Mouse (Mus musculus) induced T-regulatory cell, adult 2 months (primary cell): ENCODE measurements around the gene Scamp1.
A peak's percentile ranks its signal among the peaks of the same experiment; 100 is the strongest.

Source experiments
- DNase-seq: peaks from one replicate; pipeline ENCODE4 v3.0.0-alpha.2; 2012; ENCODE audit warnings: low read depth

Gene Scamp1

DNA sequence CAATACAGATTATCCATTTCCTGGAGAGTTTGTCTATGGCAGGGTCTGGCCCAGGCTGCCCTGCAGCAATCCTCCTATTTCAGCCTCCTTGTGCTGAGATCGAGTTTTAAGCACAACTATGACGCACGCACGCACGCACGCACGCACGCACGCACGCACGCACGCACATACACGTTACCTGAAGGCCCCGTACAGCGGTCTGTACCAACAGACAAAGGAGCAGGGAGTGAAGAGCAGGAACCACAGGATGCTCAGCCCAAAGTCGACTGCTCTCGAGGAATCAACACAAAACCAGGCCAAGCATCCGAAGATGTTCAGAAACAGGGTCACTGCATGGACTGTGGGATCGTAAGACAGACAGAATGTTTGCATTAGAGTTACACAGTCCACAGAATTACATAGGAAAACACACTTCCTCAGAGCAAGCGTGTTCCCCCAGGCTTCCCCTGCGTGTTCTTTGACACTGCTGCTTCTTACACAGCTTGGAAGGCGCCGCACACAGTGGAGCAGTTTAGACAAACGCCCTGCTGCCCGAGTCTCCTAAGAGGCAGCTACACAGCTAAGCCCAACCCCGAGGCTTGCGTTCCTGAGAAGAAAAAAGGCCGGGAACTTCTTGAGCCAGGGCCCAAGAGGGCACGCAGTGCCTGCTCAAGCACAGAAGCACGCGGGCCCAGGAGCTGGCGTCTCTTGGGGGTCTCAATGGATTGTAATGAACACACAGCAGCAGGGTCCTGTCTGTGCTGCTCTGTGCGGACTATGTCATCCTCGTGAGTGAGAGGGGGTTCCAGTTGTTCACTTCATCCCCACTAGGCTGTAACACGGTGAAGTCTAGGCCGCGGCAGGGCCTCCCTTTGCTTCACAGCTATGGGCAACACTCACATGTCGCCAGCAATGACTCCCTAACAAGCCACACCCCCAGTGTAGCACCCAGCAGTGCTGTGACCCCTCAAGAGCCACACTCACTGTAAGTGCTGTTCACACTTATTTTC lies 60.6 kb downstream of the Scamp1 start:
- no peak for DNase-seq

DNA sequence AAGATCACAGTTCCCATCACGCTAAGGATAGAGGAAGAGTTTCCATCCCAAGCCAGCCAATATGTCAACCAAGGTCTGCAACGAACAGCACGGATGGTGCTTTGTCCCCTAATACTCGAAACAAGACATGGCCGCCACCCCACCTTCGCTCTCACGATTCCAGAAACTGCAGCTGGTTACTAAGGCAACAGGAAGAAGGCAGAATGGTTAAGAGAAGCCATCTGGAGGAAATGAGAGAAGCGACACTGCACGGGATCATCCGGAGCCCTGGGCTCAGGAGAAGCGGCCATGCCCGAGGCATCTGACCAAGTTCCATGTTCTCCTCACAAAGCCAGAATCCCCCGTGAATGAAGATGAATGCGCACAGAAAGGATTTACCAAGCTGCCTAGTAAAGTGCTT lies 62.0 kb downstream of the Scamp1 start:
- DNase-seq = no peak

GRCm38 (mm10) chr13:94212716-94213115 lies 72.9 kb downstream of the Scamp1 start:
- DNase-seq = no peak

DNA sequence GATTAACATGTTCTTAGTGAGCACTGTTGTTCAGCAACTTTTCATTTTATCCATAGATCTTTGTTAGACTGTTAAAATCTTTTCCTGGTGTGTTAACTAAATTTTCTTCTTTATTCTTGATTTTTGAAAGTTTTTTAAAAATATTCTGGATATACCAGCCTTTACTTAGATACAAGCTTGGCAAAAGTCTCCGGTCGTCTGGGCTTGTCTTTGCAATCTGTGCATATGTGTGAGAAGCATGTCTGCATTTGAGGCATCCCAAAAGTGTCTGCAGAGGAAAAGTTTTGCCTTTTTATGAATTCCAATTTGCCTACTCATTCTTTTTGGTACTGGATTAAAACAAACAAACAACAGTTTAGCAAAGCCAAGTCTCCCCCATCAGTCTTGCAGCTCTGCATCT lies 73.5 kb downstream of the Scamp1 start:
- DNase-seq = no peak

- no peak for DNase-seq
Measured at GRCm38 (mm10) chr13:94211236-94212119, 74.2 kb downstream of the Scamp1 start.

DNA sequence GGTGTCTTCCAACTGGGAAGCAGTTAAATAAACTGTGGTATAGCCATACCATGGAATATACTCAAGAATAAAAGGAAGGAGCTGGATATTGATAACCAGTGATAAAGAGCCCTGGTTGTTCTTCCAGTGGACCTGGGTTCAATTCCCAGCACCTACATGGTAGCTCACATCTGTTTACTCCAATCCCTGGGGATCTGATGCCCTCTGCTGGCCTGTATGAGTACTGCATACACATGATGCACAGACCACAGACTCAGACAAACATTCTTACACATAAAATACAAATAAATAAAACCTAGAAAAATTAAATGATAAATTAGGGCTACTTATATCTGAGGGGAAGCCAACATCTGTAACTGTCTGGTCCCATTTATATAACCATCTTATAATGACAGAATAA lies 76.8 kb downstream of the Scamp1 start:
- DNase-seq = peak; percentile 20

- DNase-seq = no peak
Measured at GRCm38 (mm10) chr13:94207973-94208372, 77.7 kb downstream of the Scamp1 start.

DNA sequence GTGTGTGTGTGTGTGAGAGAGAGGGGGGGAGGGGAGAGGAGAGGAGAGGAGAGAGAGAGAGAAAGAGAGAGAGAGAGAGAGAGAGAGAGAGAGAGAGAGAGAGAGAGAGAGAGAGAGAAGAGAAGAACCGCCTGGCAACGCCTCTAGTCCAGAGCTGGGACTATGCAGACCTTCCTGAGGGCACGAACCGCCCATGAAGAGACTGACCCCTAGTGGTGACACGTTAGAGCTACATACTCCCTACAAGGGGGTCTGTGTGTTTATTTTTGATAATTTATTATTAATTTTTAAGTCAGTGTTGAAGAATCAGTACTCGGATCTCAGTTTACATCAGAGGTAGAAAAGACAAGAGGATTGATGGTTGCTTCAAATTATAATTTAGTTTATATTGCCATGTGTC lies 80.4 kb downstream of the Scamp1 start:
- DNase-seq = peak; percentile 51

DNA sequence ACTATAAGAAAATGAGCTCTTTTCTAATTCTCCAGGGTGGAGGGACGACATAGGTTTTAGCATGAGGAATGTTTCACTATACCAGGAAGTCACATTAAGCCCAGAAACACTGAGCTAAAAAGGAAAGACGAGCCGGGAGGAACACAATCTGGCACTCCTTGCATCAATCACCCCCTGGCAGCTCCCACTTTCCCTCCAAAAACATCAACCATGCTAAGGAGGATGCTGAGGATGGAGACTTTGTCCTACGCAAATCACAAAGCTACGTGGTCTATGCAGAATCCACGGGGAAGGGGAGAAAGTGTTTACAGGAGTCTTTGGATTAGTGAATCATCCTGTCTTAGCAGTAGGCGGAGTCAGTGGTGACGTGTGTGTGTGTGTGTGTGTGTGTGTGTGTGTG lies 85.8 kb downstream of the Scamp1 start:
- DNase-seq = no peak

DNA sequence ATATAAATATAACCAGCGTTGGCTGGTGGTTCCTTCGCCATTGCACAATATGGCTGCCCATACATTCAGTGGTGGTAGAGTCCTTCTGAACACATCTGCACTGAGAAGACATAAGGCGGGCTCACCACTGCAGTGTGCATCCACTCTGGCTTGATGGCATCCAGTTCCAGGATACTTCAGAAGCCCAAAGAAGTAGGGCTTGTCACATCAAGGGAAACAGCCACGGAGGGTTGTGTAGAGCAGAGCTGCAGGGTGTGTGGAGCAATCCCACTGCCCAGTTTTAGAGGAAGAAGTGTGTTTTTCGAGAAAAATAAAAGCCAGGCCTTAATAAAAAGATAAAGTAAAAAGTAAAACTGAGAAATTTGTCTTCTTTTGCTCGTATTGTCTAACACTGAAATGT lies 87.0 kb downstream of the Scamp1 start:
- no peak for DNase-seq

DNA sequence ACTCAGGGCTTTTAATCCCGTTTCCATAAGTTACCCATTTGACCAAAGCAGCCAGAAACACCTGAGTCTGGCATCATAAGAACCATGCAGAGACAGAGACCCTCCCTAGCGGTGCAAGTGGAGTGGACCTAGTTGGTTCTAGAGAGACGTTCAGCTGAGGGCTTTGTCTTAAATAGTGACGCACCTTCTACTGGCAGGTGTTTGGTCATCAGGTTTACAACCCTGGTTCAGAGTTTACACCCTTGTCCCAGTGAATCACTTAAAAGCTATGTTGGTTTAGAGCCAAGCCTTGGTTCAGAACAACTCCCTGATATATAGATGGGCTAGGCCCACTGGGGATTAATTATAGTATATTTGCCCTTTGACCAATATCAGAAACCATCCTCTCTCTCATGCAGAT lies 92.4 kb downstream of the Scamp1 start:
- no peak for DNase-seq

DNA sequence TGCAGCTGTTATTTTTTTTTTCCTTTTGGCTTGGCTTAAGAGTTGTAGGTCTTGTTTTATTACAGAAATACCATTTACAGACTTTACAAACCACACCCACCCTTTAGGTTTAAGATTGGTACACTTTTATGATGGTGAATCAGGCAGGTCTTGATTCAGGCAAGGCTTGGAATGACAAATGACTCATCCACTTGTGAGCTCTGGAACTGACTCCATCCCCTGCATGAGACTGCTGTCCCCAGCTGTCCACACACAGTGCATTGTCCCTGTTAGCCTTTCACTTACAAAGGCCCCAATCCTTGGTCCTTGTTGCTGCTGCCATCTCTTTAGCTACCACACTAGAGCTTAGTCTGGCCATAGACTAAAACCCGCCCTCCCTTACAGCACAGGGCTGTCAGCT lies 95.3 kb downstream of the Scamp1 start:
- DNase-seq = no peak

DNA sequence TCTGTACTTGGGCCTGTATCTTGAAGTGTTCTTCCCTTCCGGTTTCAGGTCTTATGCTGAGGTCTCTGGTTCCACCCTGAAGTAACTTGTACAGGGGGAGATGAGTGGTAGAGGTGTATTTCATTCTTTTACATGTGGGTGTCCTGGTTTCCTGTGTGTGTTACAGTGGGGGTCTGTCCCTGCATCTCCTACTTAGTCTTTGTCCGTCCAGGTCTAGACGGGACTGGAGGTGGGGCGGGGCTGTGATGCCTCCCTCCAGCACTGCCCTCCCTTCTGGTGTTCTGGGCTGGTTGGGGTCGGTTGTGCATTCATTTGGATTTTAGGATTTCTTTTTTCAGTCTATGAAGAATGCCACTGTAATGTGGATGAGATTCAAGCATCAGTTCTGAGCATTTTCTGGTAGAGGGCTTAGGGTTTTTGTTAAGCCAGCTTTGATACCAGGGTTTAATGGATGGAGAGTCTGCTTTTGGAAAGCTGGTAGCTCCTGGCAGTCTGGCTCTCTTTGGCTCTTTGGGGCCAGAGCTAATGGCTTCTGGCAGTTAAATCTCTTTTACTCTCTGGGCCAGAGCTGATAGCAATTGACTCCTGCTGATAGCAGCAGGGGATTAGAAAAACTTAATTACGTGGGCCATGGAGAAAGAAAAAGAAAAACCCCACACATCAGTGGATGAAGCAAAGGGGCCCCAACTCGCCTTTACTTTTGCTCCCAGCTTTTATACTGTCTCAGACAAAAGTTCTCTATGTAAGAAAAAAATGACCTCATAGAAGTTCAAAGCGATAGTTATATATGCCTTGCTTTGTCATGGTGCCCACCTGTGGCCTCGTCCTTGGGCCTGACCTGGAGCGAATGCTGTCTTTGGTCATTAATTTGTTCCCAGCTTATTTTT lies 97.2 kb downstream of the Scamp1 start:
- DNase-seq = no peak

GRCm38 (mm10) chr13:94185631-94186030 lies 100.0 kb downstream of the Scamp1 start:
- DNase-seq = no peak

DNA sequence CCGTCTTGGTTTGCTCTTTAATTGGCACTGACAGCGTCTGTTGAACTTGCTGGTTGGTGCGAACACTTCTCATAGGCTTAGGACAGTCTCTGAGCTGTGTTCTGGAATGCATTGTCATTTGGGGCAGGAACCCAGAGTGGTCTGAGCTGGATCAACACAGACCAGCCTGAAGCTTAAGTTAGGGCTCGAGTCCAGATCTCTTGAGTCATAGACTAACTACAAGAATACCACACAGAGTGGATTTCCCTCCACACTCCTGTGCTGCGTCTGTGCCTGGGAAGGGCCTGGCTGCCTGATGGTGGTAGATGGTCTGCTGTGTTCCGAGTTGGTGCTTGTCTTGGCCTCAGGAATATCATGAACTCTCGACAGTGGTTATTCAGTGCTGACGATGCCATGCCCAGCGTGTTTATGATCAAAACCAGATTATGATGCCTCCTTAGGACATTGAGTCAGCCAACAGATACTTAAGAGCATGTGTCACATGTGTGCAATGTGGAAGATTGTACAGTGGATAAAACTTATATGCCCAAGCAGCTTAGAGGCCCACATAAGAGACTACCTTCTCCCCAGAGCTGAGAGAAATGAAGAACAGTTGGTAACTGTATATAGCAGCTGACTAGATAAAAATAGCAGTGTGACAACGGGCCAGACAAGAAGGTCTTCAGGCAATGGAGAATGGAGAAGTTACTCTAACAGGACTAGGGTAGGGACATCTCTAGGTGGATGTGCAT lies 100.8 kb downstream of the Scamp1 start:
- DNase-seq = no peak

DNA sequence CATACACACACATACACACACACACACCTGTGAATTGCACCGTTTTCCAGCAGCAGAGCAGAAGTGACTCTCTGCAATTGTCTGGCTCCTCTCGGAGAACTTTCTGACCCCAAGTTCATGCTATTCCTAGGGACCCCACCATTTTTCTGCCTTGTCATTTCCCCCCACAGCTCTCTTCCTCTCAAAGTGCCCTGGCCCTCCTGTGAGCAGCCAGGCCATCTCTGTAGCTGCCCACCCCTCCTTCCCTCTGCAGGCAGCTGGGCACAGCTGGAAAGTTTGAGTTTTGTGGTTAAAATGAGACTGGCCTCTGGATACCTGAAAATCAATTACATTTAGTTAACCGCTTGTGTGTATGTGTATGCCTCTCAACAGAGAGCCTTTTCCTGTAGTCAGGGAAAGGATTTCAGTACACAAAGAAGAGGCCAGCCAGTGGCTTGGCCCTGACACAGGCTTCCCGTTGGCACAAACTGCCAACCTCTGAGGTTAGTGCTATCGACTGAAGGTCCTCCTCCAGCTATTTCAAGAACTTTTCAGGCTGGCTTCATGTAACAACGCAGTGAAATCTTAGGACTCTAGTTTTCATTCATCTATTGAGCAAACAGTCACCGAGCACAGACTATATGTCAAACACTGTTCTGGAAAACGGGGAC lies 102.2 kb downstream of the Scamp1 start:
- no peak for DNase-seq

DNA sequence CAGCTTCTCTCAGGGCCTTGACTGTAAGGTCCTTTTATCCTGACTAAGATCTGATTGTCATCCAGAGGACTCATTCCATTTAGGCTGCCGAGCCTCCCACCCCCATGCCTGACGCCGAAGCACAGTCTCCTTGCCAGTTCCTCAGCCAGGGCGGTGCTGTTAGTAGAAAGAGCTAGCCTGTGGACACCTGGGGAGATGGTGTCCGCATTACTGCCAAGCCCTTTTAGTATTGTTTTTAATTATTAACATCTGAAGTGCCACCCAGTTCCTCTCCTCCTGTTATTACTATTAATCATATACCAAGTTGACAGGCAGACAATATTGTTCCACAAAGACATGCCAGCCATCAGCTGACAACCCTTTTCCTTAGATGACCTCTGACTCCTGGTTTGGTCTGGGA lies 103.6 kb downstream of the Scamp1 start:
- DNase-seq = no peak

- no peak for DNase-seq
Measured at GRCm38 (mm10) chr13:94180477-94181420, 104.9 kb downstream of the Scamp1 start.

- DNase-seq = no peak
Measured at GRCm38 (mm10) chr13:94178401-94179040, 107.1 kb downstream of the Scamp1 start.
